Mouse (Mus musculus) macrophage (primary cell): ENCODE measurements around the gene Ifna13. TPM values are rescaled to one million over a fixed set of nuclear protein-coding genes. Genes with fewer than 3 reads are reported as not detected.

Experiments
- H3K27ac ChIP-seq: fragments of 350-480 bp; formaldehyde crosslinking; 2 replicates; pipeline ENCODE4 v1.9.0; 2021
- H3K36me3 ChIP-seq: fragments of 350-480 bp; formaldehyde crosslinking; 2 replicates; pipeline ENCODE4 v1.9.0; 2021; ENCODE audit errors: inconsistent target
- H3K4me3 ChIP-seq: fragments of 350-480 bp; formaldehyde crosslinking; 2 replicates; pipeline ENCODE4 v1.9.0; 2021; ENCODE audit errors: inconsistent target
- H3K79me2 ChIP-seq: fragments of 350-480 bp; formaldehyde crosslinking; 2 replicates; pipeline ENCODE4 v1.9.0; 2021; ENCODE audit errors: inconsistent target
- WGBS: methylation state at CpG from one replicate; pipeline ENCODE4 v1.1.7; 2026; ENCODE audit warnings: inconsistent platforms; ENCODE audit not compliant: missing documents; 5-methylcytosine and 5-hydroxymethylcytosine counted together
- polyA plus RNA-seq: library from polyadenylated mRNA; stranded (reverse); fragments of 250-400 nt; gene quantifications from 3 replicates; pipeline ENCODE4 v1.2.4, GENCODE M21; 2018; ENCODE audit warnings: inconsistent platforms
- total RNA-seq, 78 experiments: library from RNA; depleted of rRNA; stranded (reverse); fragments of 250-400 nt; gene quantifications; 1 replicate in 9 of 78; 2 replicates in 24 of 78; 3 replicates in 43 of 78; 4 replicates in 2 of 78; pipeline ENCODE4 v1.2.4; 2018; ENCODE audit warnings: inconsistent platforms in 56 of 78

Ifna13 gene
- total RNA-seq (2018; cell fraction: chromatin; rRNA removed): not detected
- not detected for total RNA-seq (2018; cell fraction: cytosol; rRNA removed)
- total RNA-seq (2018; cell fraction: nucleus; rRNA removed): not detected
- polyA plus RNA-seq: not detected in 3 replicates

DNA sequence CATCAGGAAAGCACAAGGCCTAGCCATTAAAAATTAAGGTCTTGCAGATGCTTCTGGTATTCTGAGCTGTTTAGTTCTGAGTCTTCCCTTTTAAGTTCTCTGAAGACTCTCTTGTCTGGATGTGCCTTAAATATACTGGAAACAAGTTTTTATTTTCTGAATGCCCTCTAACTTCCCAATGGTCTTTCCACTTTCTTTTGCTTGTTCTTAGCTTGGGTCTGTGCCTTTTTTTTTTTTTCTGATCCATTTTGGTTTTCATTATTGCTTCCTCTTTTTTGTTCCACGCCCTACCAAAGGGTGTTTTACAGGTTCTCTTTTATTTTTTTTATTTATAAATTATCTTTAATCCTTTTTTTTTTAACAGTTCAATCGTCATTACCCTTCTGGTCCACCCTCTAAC is at the start of gene Ifna13:
Gene Ifna13, minus strand, starts transcription at position 101 of the 400 bp plus-strand sequence.
- H3K36me3 ChIP-seq: no peaks in the 10 kb centered on the region
- 17% methylated on average over 2 of the region's 2 CpGs for WGBS

DNA sequence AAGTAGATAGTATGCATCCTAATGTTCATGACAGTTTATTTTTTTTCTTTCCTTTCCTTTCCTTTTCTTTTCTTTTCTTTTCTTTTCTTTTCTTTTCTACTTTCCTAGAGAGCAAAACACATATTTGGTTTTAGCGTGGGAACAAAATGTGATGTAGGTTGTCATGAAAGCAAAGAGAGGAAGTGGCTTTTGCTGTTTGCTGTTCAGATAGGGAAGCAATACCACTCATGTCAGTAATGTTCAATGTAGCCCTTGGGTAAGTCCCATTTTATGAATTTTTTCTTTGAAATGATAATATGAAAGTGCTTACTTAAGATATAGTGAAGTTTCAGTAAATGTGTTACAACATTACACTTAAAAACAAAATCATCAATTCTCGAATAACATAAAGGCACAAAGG is 49.1 kb upstream of the Ifna13 start:
- no peaks in the 10 kb centered on the region for H3K36me3 ChIP-seq
- H3K4me3 ChIP-seq: no peak overlapping the region
- no peak overlapping the region for H3K27ac ChIP-seq
- H3K79me2 ChIP-seq: no peaks in the 10 kb centered on the region
- WGBS: 5% methylated on average over 2 of the region's 2 CpGs

More for the DNA sequence above, at the start of gene Ifna13:
- no peaks in the 10 kb centered on the region for H3K79me2 ChIP-seq
- no peak within 1 kb of the TSS for H3K27ac ChIP-seq
- H3K4me3 ChIP-seq: no peak within 1 kb of the TSS

DNA sequence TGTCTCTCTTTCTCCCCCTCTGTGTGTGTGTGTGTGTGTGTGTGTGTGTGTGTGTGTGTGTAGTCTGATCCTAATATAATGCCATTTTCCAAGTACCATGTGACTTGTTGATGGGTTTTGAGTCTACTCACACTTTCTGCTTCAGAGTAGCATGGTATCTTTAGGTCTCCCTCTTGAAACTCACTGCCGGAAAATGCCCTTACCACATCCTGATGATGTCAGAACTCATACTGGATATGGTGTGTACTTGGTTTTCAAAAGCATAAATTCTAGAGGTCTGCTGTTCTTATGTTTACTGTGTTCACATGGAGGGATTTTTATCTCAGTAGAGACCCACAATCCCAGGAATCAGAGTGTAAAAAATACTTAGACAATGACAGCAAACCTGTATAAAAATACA is 48.3 kb upstream of the Ifna13 start:
- no peaks in the 10 kb centered on the region for H3K79me2 ChIP-seq
- H3K27ac ChIP-seq: no peak overlapping the region
- no peak overlapping the region for H3K4me3 ChIP-seq
- H3K36me3 ChIP-seq: no peaks in the 10 kb centered on the region
- WGBS: 33% methylated on average over 1 of the region's 1 CpGs

DNA sequence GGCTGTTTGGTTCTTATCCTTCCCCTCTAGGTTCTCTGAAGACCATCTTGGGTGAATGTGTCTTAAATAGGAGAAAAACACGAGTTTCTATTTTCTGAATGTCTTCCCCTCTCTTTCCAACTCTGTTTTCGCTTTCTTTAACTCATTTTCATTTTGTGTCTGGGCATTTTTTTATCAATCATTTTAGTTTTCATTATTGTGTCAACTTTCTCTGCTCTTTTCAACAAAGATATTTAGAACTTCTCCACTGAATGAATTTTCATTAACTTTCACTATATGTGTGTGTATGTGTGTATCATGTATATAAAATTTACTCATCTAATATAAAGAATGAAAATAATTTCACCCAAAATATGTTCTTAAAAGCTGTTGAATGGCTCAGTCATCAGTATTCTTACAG is 47.0 kb upstream of the Ifna13 start, which contains the start of gene Ifnab:
Gene Ifnab, minus strand, starts transcription at position 101 of the 400 bp plus-strand sequence.
- H3K4me3 ChIP-seq: no peak within 1 kb of the TSS
- no peaks in the 10 kb centered on the region for H3K36me3 ChIP-seq
- WGBS: 77% methylated on average over 2 of the region's 2 CpGs
- H3K79me2 ChIP-seq: no peaks in the 10 kb centered on the region
- no peak within 1 kb of the TSS for H3K27ac ChIP-seq

DNA sequence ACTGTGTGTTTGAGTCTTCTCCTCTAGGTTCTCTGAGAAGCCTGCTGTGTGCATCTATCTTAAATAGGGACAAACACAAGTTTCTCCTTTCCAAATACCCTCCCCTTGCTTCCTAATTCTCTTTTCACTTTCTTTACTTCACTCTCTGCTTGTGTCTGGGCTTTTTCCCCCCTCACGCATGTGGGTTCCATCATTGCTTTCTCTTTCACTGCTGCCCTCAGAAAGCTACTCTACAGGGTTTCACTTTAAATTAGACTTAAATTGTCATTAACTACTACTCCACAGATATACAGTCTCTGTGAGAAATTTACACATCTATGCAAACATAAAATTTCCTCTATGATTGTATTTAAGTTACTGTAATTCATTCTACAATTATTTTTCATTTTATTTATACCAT is 39.6 kb upstream of the Ifna13 start, which contains the start of gene Ifna2:
Gene Ifna2, minus strand, starts transcription at position 101 of the 400 bp plus-strand sequence.
- WGBS: 60% methylated on average over 1 of the region's 1 CpGs
- Histone ChIP-seq H3K4me3 (no peak within 1 kb of the TSS), H3K36me3 (no peaks in the 10 kb centered on the region), H3K79me2 (no peaks in the 10 kb centered on the region), H3K27ac (no peak within 1 kb of the TSS)

DNA sequence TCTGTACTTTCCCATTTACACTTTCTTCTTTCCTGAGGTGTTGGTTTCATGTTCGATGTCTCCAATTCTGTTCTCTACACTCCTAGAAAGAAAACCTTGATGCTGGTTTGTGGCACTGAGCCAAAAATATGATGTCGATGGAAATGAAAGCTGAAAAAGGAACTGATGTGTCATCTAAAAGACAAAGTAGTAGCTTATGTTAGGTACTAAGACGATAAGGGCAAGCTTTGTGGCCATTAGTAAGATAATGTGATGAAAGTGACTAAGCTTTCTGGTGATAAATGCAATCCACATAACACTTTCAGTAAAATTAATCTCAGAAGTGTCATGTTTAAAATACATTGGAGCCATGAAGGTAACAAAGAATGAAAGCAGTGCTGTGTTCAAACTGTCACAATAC is 37.1 kb upstream of the Ifna13 start:
- Histone ChIP-seq H3K36me3 (no peaks in the 10 kb centered on the region), H3K4me3 (no peak overlapping the region), H3K27ac (no peak overlapping the region), H3K79me2 (no peaks in the 10 kb centered on the region)
- WGBS: 4% methylated on average over 3 of the region's 3 CpGs

DNA sequence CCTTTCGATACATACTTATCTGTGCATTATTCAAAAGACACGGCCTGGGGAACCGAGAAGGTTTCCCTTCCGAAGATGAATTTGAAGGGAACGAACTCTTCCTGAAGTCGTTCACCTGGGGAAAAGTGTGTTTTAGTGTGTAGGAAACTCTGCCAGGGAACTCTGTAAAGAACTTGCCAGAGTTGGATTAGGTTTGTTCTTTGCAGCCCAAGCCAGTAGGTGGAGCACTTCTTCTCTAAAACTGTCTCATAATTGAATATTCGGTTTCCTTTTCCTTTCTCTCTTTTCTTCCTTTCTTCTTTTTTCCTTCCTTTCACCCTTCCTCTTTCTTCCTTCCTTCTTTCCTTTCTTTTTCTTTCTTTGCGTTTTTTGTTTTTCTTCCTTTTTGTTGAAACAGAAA is 36.1 kb upstream of the Ifna13 start:
- Histone ChIP-seq H3K36me3 (no peaks in the 10 kb centered on the region), H3K79me2 (no peaks in the 10 kb centered on the region), H3K27ac (no peak overlapping the region), H3K4me3 (no peak overlapping the region)
- WGBS: 34% methylated on average over 8 of the region's 8 CpGs

DNA sequence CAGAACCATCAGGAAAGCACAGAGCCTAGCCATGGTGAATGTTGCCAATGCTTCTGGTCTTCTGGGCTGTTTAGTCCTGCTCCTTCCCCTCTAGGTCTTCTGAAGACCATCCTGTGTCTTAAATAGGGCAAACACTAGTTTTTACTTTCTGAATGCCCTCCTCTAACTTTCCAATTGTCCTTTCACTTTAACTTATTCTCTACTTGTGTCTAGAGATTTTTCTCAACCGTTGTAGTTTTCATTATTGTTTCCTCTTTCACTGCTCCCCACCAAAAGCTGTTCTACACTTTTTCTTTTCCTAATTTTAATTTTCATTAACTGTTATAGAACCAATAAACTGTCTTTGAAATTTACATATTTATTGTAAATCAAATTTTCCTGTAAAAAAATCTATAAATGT is 32.6 kb upstream of the Ifna13 start, which contains the start of gene Ifna16:
Gene Ifna16, minus strand, starts transcription at position 101 of the 400 bp plus-strand sequence.
- Histone ChIP-seq H3K4me3 (no peak within 1 kb of the TSS), H3K27ac (no peak within 1 kb of the TSS), H3K79me2 (no peaks in the 10 kb centered on the region), H3K36me3 (no peaks in the 10 kb centered on the region)
- WGBS: 14% methylated on average over 1 of the region's 1 CpGs

DNA sequence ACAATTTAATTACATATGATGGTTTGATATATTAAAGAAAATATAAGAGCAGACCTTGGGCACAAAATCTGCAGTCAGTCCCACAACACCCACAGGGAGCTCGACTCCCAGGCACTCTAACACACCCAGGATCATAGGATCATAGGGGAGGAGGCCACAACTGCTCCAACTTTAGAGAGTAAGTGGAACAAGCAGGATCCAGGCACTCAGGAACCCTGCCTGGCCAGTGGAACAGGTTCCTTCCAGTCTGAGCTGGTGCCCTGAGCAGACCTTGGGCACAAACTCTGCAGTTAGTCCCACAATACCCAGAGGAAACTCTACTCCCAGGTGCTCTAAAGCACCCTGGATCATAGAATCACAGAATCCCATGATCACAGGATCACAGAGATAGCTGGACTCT is 11.2 kb upstream of the Ifna13 start:
- no peaks in the 10 kb centered on the region for H3K36me3 ChIP-seq
- 46% methylated on average over 1 of the region's 1 CpGs for WGBS
- H3K79me2 ChIP-seq: no peaks in the 10 kb centered on the region
- H3K4me3 ChIP-seq: no peak overlapping the region
- no peak overlapping the region for H3K27ac ChIP-seq

DNA sequence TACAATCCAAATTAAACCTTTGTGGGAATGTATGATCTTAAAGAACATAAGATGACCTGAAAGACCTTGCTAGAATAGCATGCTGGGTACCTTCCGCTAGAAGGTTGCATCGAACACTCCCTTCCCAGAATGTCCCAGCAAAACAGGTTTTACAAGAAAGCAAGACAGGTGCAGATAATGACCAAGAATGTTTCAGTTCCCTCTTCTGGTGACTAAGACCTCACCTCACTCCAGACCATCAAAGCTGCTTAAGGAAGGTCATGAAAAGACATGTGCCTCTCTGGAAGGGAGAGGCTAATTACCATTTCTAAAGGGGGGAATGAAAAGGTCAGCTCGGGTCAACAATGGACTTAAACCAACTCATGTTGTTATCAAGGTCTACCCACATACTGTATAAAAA is 9.4 kb upstream of the Ifna13 start:
- Histone ChIP-seq H3K27ac (no peak overlapping the region), H3K4me3 (no peak overlapping the region), H3K36me3 (no peaks in the 10 kb centered on the region), H3K79me2 (no peaks in the 10 kb centered on the region)
- WGBS: 85% methylated on average over 3 of the region's 3 CpGs

DNA sequence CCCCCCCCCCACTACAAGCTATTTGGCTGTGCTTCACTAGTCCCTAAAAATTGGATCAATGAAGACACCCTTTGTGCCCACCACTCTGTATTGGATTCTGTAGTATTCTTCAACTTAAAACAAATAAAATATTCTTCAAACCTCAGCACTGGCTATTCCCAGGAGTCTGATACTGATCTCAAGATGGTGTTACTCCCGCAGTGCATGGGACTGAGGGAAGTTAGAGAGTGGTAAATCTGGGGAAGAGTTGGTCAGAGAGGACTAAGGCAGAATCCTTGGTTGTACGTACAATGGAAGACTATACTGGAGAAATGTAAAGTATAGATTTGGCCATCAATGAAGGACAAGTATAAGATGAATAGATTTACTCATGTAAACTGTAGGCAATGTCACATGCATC is 1.7 kb downstream of the Ifna13 start:
- WGBS: 44% methylated on average over 2 of the region's 2 CpGs
- Histone ChIP-seq H3K27ac (no peak overlapping the region), H3K4me3 (no peak overlapping the region), H3K36me3 (no peaks in the 10 kb centered on the region), H3K79me2 (no peaks in the 10 kb centered on the region)

DNA sequence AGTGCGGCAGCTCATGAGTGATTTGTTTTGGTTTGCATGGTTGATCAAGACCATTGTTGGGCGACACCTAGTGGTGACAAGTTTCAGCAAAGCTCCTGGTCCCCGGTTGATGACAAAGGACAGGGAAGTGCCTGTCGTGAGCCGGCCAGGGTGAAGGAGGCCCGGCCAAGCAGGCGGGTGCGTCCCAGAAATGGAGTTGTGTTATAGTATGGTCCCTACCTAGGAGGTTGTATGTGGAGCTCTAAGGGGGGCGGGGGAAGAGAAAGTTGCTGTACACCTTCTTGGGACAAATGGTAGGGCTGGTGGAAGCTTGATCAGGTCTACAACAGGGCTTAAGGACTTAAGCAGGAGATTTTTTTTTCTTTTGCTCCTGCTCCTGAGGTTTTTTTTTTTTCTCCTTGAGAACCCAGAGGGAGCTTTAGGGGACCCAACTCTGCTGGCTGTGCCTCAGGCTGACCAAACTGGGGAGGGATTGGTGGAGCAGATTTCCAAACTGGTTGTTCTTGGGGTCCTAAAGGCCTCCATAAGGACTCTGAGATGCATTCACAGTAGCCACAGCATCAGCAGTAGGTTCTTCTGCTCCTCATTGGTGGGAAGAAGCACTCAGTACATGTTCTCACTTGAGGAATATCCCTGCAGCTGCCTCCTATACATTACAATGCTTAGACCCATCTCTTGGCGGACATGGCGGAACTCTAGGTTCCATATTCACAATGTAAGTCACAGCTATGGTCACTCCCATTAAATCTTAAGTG is 3.0 kb downstream of the Ifna13 start:
- 13% methylated on average over 11 of the region's 11 CpGs for WGBS
- H3K79me2 ChIP-seq: no peaks in the 10 kb centered on the region
- H3K36me3 ChIP-seq: no peaks in the 10 kb centered on the region
- no peak overlapping the region for H3K27ac ChIP-seq
- peak overlapping the region; percentile 55 for H3K4me3 ChIP-seq

DNA sequence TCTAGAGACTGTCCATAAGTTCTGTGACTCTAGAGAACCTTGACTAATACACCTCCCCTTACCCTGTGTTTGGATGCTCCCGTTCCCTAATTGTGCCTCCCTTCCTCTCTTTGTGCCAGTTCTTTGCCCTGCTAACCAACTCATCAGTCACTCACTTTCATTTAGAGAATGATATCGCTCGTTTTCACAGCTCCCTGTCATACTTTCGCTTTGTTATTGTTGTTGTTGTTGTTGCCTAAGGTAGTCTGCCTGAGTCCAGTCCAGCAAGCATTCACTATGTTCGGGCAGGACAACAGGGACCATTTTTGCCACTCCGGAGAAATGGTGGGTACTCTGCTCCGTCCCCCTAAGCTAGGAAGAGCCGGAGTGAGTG is 3.6 kb downstream of the Ifna13 start:
- no peaks in the 10 kb centered on the region for H3K36me3 ChIP-seq
- H3K79me2 ChIP-seq: no peaks in the 10 kb centered on the region
- peak overlapping the region; percentile 55 for H3K4me3 ChIP-seq
- 13% methylated on average over 8 of the region's 8 CpGs for WGBS
- H3K27ac ChIP-seq: no peak overlapping the region

DNA sequence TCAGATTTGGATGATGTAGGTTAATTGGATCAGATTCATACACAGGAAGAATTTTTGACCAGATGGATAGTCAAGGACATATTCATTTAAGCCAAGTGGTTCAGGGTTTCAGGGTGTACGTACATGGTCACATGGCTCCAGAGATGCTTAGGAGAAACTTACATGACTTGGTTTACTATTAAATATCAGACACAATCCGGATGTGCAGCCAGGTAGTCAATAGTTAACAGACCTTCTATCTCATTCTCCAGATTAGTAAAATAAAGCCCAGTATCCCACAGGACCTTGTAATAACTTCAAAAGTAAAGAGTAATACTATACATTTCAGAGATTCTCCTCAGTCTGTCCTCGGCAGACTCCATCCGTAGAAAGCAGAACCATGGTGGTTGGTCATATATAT is 9.9 kb downstream of the Ifna13 start, which contains the start of gene C87499:
Gene C87499, minus strand, starts transcription at position 101 of the 400 bp plus-strand sequence.
- H3K27ac ChIP-seq: no peak within 1 kb of the TSS
- 97% methylated on average over 4 of the region's 4 CpGs for WGBS
- H3K4me3 ChIP-seq: no peak within 1 kb of the TSS

DNA sequence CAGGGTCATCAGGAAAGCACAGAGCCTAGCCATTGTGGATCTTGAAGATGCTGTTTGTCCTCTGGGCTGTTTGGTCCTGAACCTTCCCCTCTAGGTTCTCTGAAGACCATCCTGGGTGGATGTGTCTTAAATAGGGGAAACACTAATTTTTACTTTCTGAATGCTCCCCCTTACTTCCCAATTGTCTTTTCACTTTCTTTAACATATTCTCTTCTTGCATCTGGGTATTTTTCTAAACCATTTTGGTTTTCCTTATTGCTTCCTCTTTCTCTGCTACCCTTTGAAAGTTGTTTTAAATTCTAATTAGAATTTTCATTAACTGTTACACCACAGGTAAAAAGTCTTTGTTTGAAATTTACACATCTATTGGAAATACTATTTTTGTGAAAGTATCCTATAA is 41.0 kb downstream of the Ifna13 start, which contains the start of gene Ifna12:
Gene Ifna12, minus strand, starts transcription at position 101 of the 400 bp plus-strand sequence.
- no peak within 1 kb of the TSS for H3K27ac ChIP-seq
- no peaks in the 10 kb centered on the region for H3K79me2 ChIP-seq
- no peak within 1 kb of the TSS for H3K4me3 ChIP-seq
- H3K36me3 ChIP-seq: no peaks in the 10 kb centered on the region

More for the DNA sequence above, 9.9 kb downstream of the Ifna13 start, which contains the start of gene C87499:
- Histone ChIP-seq H3K36me3 (no peaks in the 10 kb centered on the region), H3K79me2 (no peaks in the 10 kb centered on the region)
